Mouse (Mus musculus) heart, adult 9 months (tissue): ENCODE data around the gene Srgap3.

Experiments used
- DNase-seq, 2 experiments: peaks; one replicate each; pipeline ENCODE4 v3.0.0; 2022; ENCODE audit warnings: low spot score in 2 of 2

The Srgap3 gene

GRCm38 (mm10) chr6:112912552-112912951 lies 34.5 kb downstream of the Srgap3 start:
- DNase-seq: no peak

- DNase-seq: no peak
Measured at GRCm38 (mm10) chr6:112909711-112910110, 37.4 kb downstream of the Srgap3 start.

DNA sequence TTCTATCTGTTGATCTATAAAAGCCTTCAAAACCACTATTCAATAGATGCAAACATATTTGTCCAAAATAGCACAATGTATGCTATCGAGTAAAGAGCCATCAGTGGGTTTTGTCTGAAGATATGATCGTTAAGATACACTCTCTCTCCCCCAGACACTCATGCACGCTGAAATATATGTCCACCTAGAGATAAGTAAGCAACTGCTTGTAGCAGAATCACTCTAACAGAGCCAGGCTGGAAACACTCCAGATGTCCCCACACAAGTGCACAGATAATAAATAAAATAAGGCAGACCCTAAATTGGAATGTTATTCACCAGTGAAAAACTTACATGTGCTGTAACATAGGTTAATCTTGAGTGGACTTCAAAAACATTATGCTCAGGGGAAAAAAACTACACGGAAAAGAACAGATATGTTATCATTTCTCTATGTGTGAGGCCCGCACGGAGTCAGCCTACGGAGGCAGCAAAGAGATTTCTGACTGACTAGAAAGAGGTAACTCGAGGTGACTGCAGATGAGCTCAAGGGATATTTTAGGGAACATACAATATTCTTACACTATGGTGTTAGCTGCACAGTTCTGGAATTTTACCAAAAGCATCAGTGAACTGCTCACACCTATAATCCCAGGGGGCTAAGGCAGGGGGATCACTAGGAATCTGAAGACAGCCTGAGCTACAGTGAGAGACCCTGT lies 39.0 kb downstream of the Srgap3 start:
- no peak for DNase-seq

DNA sequence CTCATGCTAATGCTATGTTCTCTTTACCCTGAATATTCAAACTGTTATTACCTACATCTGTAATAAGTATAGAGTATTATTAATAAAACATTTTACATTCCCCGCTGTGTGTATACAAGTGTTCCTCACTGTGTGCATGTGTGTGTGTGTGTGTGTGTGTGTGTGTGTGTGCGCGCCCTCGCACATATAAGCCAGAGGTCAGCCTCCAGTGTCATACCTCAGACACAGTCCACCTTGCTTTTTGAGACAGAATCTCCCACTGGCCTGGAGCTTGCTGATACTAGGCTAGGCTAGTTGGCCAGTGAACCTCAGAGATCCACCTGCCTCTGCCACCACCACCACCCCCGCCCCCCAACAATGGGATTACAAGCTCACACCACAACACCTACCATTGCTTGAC lies 43.3 kb downstream of the Srgap3 start:
- no peak for DNase-seq

- DNase-seq: no peak
Measured at GRCm38 (mm10) chr6:112903226-112903625, 43.8 kb downstream of the Srgap3 start.

DNA sequence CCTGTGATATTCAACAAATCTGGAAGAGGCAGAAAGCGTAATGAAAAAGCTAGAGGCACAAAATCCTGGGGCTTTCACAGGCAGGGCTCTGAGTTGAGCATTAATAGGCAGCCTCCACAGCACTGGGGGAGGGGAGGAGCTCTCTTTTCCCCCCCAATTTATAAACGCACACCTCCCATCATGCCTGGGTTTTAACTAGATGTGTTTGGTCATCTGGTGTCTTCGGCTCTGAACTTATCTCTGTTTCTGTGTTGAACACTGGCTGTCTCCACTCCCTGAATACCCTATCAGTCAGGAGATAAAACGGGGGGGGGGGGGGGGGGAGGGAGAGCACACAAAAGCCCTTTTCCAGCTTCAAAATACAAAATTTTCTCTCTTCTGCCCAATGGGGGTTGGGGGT lies 44.3 kb downstream of the Srgap3 start:
- no peak for DNase-seq

DNA sequence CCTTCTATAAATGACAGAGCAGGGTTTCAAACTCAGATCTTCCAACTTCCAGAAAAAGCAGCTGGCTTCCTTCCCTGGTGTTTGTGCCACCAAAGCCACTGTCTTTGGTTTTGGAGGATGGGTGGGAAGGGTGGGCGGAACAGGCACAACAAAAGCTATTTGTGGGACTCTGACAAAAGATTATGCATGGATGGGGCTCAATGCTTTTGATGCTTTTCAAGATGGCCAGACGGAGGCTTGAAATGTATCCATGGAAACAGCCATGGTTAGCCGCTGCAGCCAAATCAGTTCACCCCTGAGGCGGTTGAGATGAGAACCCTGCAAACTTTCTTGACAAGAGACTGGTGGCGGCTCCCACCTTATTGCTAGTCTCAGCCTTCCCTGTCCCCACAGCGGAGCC lies 46.8 kb downstream of the Srgap3 start:
- no peak for DNase-seq

GRCm38 (mm10) chr6:112899711-112900110 lies 47.4 kb downstream of the Srgap3 start:
- no peak for DNase-seq

GRCm38 (mm10) chr6:112899276-112899675 lies 47.8 kb downstream of the Srgap3 start:
- no peak for DNase-seq

DNA sequence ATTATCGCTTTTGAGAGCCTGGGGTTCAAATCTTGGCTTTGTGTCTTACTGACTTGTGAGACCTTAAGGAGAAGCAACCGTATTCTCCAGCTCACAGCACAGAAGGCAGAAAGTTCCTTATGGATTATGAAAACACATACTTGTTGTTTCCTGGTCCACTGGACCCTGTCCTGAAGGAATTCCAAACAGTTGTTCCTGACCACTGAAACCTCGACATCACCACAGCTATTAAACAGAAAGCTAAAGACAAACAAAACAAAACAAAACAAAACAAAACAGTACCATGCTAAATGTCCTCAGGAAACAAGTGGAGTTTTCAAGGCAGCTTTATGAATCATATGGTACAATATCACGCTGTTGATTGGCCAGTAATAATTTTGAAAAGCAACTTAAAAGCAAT lies 48.6 kb downstream of the Srgap3 start:
- DNase-seq: no peak

GRCm38 (mm10) chr6:112896372-112896771 lies 50.7 kb downstream of the Srgap3 start:
- no peak for DNase-seq

DNA sequence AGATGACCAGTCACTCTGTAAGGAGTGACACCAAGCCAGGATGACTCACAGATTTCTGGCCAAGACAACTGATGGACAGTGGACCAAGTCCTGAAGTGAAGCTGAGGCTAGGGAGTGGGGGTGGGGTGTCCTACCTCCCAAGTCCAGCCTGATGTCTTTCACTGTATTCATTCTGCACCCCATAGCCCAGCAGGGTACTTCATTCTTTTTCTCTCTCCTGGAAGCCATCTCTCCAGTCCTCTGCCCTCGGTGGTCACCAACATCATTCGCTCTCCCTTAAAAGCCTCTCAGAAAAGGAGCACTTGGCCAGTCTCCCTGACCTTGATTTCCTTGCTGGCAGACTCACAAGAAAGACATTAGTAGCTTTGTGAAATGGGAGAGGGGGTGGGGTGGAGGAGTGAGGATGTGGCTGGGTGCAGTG lies 56.7 kb downstream of the Srgap3 start:
- no peak for DNase-seq

DNA sequence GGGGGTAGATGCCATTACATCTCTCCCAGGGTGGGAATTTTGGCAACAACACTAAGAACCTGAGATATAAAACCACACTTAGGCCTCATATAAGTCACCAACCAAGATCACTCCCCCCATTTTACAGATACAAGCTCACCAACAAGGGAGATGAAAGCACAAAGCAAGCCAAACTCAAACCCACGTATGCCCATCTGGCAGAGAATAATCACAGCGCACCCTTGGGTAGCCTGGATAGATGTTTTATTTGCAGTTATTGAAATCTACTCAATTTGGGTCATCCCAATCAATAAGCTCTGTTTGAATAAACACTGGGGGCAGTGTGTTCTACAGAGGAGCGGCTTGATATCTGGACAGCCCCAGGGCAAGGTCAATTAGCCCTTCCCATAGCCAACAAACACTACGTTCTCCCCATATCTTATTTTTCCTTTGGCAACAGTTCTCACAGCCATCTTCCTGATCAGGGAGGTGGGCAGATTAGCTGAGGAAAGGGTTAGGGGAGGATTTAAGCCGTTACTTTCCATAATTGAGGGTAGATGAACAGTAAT lies 63.4 kb downstream of the Srgap3 start:
- no peak for DNase-seq

GRCm38 (mm10) chr6:112880048-112880534 lies 67.0 kb downstream of the Srgap3 start:
- no peak for DNase-seq

- no peak for DNase-seq
Measured at GRCm38 (mm10) chr6:112879154-112879553, 67.9 kb downstream of the Srgap3 start.

GRCm38 (mm10) chr6:112873089-112873835 lies 73.8 kb downstream of the Srgap3 start:
- DNase-seq: no peak

DNA sequence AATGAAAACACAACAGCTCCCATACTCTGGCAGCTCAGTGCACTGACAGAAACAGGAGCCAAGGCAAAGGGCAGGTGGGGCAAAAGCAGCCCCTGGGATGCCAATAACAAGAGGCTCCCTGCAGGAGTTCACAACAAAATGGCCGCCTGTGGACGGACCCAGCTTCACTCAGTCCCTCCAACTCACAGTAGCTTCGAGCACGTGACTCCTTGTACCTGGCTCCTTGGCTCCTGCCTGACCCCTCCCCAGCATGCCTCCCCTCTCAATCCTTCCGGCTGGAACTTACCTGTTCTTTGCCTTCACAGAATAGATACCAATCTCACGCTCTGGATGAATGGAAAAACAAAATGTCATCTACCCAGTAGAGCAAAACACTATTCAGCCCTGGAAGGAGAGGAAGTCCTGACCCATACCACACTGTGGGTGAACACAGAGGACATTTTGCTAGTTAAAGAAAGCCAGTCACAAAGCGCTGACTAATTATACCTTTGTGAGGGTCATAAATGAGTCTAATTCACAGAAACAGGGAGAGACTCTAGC lies 75.8 kb downstream of the Srgap3 start:
- no peak for DNase-seq

DNA sequence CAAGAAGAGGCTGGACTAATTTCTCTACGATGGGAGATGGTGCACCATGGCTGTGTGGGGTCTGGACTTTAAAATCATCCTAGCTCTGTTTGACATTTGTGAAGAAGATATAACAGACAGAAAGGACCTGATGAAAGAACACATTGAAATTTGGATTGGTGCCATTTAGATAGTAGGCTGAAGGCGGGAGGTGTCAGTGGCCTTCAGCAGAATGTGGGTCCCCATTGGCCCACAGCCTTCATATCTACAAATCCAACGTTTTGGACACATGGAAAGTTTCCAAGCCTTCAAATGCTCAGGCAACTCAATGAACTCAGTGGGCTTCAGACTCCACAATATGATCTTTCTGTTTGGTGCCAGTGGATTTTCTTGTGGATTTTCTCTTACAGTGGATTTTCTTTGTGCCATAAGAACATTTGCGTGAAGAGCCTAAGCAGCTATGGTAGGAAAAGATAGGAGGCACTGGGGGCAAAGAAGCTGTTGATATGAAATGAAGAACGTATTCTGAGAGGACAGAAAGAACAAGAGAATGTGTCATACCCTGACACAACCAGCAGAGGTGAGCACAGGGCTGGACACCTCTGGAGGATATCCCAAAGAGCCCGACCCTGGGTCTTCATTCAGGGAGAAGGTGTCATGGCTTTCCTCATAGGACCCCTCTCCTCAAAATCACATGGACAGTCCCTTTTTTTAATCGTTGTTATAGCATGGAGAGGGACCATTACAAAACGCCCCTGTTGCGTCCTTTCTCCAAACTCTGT lies 78.7 kb downstream of the Srgap3 start:
- no peak for DNase-seq

DNA sequence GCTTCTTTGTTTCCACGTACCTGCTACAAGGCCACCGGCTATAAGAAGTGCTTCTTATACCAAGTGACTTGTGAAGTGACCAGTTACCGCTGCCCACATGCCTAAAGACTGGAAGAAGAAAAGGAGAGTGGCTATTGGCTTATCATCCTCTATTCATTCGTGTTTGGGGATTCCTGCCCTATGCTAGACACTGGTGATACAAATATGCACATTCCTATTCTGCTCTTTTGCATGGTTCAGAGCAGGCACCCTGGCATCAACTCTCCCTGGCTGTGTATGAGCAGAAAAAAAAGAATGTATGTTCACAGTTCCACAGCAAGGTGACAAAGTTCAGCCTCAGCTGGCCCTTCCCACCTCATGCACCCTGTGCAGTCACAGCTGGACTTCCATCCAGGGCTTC lies 81.0 kb downstream of the Srgap3 start:
- DNase-seq: no peak

DNA sequence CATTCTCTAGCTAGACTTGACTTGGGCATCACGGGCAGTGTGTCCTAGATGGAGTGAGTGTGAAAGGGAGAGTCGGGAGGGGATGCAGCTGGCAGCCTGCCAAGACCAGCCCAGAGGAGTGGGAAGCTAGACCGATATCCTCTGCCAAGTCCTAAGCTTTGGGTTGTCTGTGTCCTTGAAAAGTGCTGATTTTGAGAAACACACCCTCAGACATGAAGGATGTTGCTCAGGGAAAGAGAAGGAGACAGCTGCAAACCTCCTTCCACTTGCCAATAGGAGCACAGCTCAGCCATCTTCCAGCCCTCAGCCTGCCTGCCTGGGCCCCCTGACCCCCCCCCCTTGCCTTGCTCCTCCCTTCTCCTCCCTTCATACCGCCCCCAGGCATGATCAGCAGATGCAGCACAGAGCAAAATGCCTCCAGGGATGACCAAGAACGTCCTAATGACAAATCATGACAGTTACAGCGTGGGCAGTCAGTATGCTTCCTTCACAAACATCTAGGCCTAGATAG lies 82.0 kb downstream of the Srgap3 start:
- DNase-seq: no peak

DNA sequence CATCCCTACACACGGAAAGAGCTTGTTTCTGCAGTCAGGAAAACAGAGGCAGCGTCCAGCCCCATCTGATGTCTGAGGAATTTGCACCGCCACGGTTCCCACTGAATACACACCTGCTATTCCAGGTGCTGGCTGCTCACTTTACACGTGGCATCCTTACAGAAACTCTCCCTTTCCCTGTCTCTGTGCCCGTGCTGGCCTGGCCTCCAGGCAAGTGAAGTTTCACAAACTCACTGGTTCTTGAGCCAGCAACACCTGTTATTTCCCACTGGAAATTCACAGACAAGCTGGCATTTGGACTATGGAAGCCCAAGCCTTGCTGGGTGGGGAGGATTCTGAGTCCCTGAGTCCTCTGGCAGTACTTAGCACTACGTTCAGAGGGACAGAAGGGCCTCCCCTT lies 84.6 kb downstream of the Srgap3 start:
- DNase-seq: no peak
